Mouse (Mus musculus) bone marrow macrophage, adult 2 months (primary cell): ENCODE measurements around the gene Sh3bgrl2.

ENCODE experiments used
- CTCF ChIP-seq: IDR thresholded peaks from 2 replicates; pipeline ENCODE4 v1.5.1; 2012; ENCODE audit warnings: low read depth, mild to moderate bottlenecking, low read length, moderate library complexity
- POLR2A ChIP-seq: IDR thresholded peaks from 2 replicates; pipeline ENCODE4 v1.6.1; 2012; ENCODE audit warnings: mild to moderate bottlenecking, low read depth, low read length, borderline replicate concordance

DNA sequence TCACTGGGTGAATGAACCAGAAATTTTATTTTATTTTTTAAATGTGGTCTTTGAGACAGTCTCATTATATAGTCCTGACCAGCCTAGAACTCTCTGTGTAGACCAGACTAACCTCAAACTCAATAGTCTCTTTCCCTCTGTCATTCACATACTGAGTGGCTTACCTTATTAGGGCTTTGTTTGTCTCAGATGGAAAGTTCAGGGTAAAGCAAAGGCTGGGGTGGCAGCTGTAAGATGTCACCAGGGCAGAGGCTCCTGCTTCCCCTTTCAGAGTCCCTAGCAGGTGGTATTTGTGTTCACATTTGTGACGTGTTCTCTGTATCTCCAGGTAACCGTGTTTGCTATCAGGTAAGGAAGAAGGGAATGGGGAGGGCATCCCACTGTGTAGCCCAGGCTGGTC lies 24.7 kb downstream of the Sh3bgrl2 start:
- TF ChIP-seq POLR2A (no peak), CTCF (no peak)
